Mouse (Mus musculus) liver, postnatal 0 days (tissue): ENCODE data around the gene Coro2a. TPM values are rescaled to one million over a fixed set of nuclear protein-coding genes. Genes with fewer than 3 reads are reported as not detected.
A peak's percentile ranks its signal among the peaks of the same experiment; 100 is the strongest.

Source experiments
- ATAC-seq: fragments of 200-750 bp; cut with Nextera tagmentation; 2 replicates; pipeline ENCODE4 v1.8.0; 2017; ENCODE audit warnings: mild to moderate bottlenecking, moderate library complexity
- DNase-seq: peaks from one replicate; pipeline ENCODE4 v3.0.0-alpha.2; 2016
- H3K27ac ChIP-seq: fragments of 300-500 bp; sonication (generic); 2 replicates; pipeline ENCODE4 v1.5.1; 2014; ENCODE audit warnings: antibody characterized with exemption, moderate library complexity, mild to moderate bottlenecking, low read depth
- H3K27me3 ChIP-seq: fragments of 300-500 bp; sonication (generic); 2 replicates; pipeline ENCODE4 v1.6.1; 2014; ENCODE audit warnings: low read length, control low read depth, mixed read lengths; ENCODE audit not compliant: insufficient read depth
- H3K36me3 ChIP-seq: fragments of 300-500 bp; sonication (generic); replicated peaks from 2 replicates; pipeline ENCODE4 v1.6.1; 2014; ENCODE audit warnings: mild to moderate bottlenecking, control low read depth, low read length, moderate library complexity, mixed read lengths; ENCODE audit not compliant: insufficient read depth
- H3K4me1 ChIP-seq: fragments of 300-500 bp; sonication (generic); 2 replicates; pipeline ENCODE4 v1.6.1; 2014; ENCODE audit warnings: antibody characterized with exemption, mild to moderate bottlenecking, control low read depth; ENCODE audit not compliant: insufficient read depth
- H3K4me2 ChIP-seq: fragments of 300-500 bp; sonication (generic); 2 replicates; pipeline ENCODE4 v1.6.1; 2014; ENCODE audit warnings: low read depth, mild to moderate bottlenecking, low read length, moderate library complexity, mixed read lengths
- H3K4me3 ChIP-seq: fragments of 300-500 bp; sonication (generic); 2 replicates; pipeline ENCODE4 v1.5.1; 2014; ENCODE audit warnings: low read depth, low read length
- H3K9ac ChIP-seq: fragments of 300-500 bp; sonication (generic); replicated peaks from 2 replicates; pipeline ENCODE4 v1.6.1; 2014; ENCODE audit warnings: mild to moderate bottlenecking, moderate library complexity
- H3K9me3 ChIP-seq: fragments of 300-500 bp; sonication (generic); 2 replicates; pipeline ENCODE4 v1.6.1; 2016; ENCODE audit warnings: mild to moderate bottlenecking, control low read depth, low read length, mixed read lengths
- CTCF ChIP-seq: sonication (generic); IDR thresholded peaks from 2 replicates; pipeline ENCODE4 v1.5.1; 2016; ENCODE audit warnings: antibody characterized with exemption, low read depth
- EP300 ChIP-seq: IDR thresholded peaks from 2 replicates; pipeline ENCODE4 v1.6.1; 2016; ENCODE audit warnings: antibody characterized with exemption, low read depth, mild to moderate bottlenecking
- WGBS: fragments of 180-500 bp; shearing (Covaris S2); extraction: QIAGEN DNeasy Blood & Tissue Kit; methylation state at CpG from one replicate; pipeline ENCODE4 v1.1.7; 2014; ENCODE audit not compliant: insufficient replicate concordance; 5-methylcytosine and 5-hydroxymethylcytosine counted together
- polyA plus RNA-seq: library from polyadenylated mRNA; unstranded; fragments of >200 nt; fragmentation: Nextera tagmentation; extraction: Ambion mirVana; gene quantifications from 2 replicates; pipeline ENCODE4 v1.2.1, GENCODE M21; 2015

The Coro2a gene
- 1.7 and 2.2 TPM in 2 replicates for polyA plus RNA-seq

DNA sequence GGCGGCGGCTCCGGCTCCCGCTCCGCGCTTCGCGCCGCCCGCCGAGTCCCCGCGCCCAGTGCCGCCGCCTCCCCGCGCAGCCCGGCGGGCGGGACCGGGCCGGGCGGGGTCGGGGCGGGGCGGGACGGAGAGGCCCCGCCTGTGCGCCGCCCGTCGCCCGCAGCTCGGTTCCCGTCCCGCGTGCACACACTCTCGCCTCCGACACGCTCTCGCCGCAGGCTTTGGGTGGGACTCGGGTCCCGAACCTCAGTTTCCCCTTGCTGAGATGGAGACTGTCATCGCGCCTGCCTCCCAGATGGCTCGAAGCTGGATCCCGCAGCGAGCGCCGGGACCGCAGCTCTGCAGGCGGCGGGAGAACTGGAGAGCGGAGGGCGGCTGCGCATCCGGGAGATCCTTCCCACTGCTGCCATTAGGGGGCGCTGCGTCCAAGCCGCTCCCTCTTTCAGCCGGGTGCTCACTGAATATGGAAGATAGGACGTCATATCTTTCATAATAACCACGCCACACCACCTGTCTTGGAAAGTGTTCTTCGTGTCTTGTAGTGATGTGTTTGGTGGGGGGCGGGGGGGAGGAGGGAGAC lies at the start of gene Coro2a:
Gene Coro2a (minus strand): TSS at position 359 of the 580 bp plus-strand sequence.
- TF ChIP-seq CTCF (peak; percentile 92), EP300 (no peak)
- DNase-seq (peak; percentile 90), ATAC-seq (peak; percentile 83)
- H3K4me3 ChIP-seq: peak within 1 kb of the TSS; percentile 66
- peak within 1 kb of the TSS; percentile 93 for H3K4me2 ChIP-seq
- no peak within 1 kb of the TSS for H3K27ac ChIP-seq
- H3K36me3 ChIP-seq: no peaks in the 10 kb centered on the region
- peaks cover 19% of the 10 kb centered on the region for H3K27me3 ChIP-seq
- H3K9ac ChIP-seq: peak within 1 kb of the TSS; percentile 65
- H3K4me1 ChIP-seq: peaks cover 17% of the 10 kb centered on the region
- WGBS: 1% methylated on average over 43 of the region's 66 CpGs
- H3K9me3 ChIP-seq: no peaks in the 10 kb centered on the region

GRCm38 (mm10) chr4:46650086-46650753 lies 48.2 kb upstream of the Coro2a start, which contains the start of gene Tbc1d2:
Gene Tbc1d2 (minus strand): TSS chr4:46650209.
- peak within 1 kb of the TSS; percentile 97 for H3K4me2 ChIP-seq
- 1% methylated on average over 69 of the region's 69 CpGs for WGBS
- peaks cover 15% of the 10 kb centered on the region for H3K4me1 ChIP-seq
- peak; percentile 43; the same call in 1 of the 2 replicates for TF ChIP-seq EP300
- TF ChIP-seq CTCF: peak; percentile 65
- H3K9ac ChIP-seq: peak within 1 kb of the TSS; percentile 71
- H3K4me3 ChIP-seq: peak within 1 kb of the TSS; percentile 74
- no peaks in the 10 kb centered on the region for H3K9me3 ChIP-seq
- H3K27ac ChIP-seq: peak within 1 kb of the TSS; percentile 89
- DNase-seq (peak; percentile 96), ATAC-seq (peak; percentile 97)
- no peaks in the 10 kb centered on the region for H3K36me3 ChIP-seq
- peaks cover 22% of the 10 kb centered on the region for H3K27me3 ChIP-seq

DNA sequence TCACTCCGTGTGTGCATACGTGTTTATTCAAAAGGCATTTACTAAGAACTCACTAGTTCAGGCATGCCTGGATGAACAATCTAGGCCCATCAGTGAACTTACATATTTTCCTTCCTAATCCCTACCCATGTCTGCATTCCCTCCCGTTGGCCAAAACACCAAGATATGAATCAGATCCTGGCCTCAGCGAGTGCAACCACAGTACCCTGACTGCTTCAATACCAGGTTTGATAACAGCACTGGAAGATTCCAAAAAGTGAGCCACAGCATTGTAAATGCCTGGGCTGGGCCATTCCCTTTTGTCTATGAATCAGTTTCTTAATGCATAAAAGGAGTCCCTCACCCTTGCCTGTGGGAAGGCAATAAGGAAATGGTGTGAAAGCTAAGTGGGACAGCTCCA lies 47.2 kb upstream of the Coro2a start:
- Histone ChIP-seq H3K4me3 (peak overlapping the region; percentile 74), H3K9ac (0 out of 2 replicates have a peak overlapping the region, but pooled peaks have one; percentile 71)

GRCm38 (mm10) chr4:46643676-46644112 lies 41.7 kb upstream of the Coro2a start:
- TF ChIP-seq CTCF: no peak
- Histone ChIP-seq H3K4me3 (no peak overlapping the region), H3K27me3 (peaks cover 2% of the 10 kb centered on the region; the same call in 1 of the 2 replicates), H3K4me2 (no peak overlapping the region), H3K36me3 (no peaks in the 10 kb centered on the region), H3K9ac (no peak overlapping the region), H3K9me3 (no peaks in the 10 kb centered on the region), H3K27ac (peak overlapping the region; percentile 13), H3K4me1 (peaks cover 5% of the 10 kb centered on the region)
- ATAC-seq (0 out of 2 replicates have a peak, but pooled peaks have one; percentile 27), DNase-seq (no peak)
- 71% methylated on average over 8 of the region's 8 CpGs for WGBS

More for the DNA sequence above, 47.2 kb upstream of the Coro2a start:
- no peaks in the 10 kb centered on the region for H3K9me3 ChIP-seq
- H3K27me3 ChIP-seq: peaks cover 22% of the 10 kb centered on the region
- ATAC-seq (no peak), DNase-seq (no peak)
- 46% methylated on average over 4 of the region's 4 CpGs for WGBS
- peaks cover 15% of the 10 kb centered on the region for H3K4me1 ChIP-seq
- no peaks in the 10 kb centered on the region for H3K36me3 ChIP-seq
- H3K27ac ChIP-seq: no peak overlapping the region
- H3K4me2 ChIP-seq: peak overlapping the region; percentile 97
- no peak for TF ChIP-seq CTCF
- TF ChIP-seq EP300: no peak

- no peak overlapping the region for H3K4me3 ChIP-seq
- WGBS: 54% methylated on average over 8 of the region's 8 CpGs
- no peaks in the 10 kb centered on the region for H3K9me3 ChIP-seq
- no peaks in the 10 kb centered on the region for H3K27me3 ChIP-seq
- H3K4me2 ChIP-seq: 0 out of 2 replicates have a peak overlapping the region, but pooled peaks have one; percentile 6
- TF ChIP-seq EP300 (0 out of 2 replicates have a peak, but pooled peaks have one; percentile 18), CTCF (no peak)
- ATAC-seq (peak; percentile 84), DNase-seq (peak; percentile 45)
- peaks cover 5% of the 10 kb centered on the region for H3K4me1 ChIP-seq
- H3K9ac ChIP-seq: no peak overlapping the region
- no peaks in the 10 kb centered on the region for H3K36me3 ChIP-seq
- peak overlapping the region; percentile 55; the same call in 1 of the 2 replicates for H3K27ac ChIP-seq
Observed at GRCm38 (mm10) chr4:46642924-46643675, 41.1 kb upstream of the Coro2a start.
